20 mouse cellular contexts compared by ENCODE assay signal in genomic region chr3:121936241-121936640, GRCm38 (mm10). TPM values are rescaled to one million over a fixed set of nuclear protein-coding genes. Genes with fewer than 3 reads are reported as not detected.
DNase-seq lines count a peak whose midpoint lies in the region; ATAC-seq lines count a peak whose summit lies in the region.
"Had no signal": no experiment of that assay in that cellular context is flagged by ENCODE, and none has a peak within 500 bp of the region (broad histone marks: within the 10 kb centered on the region; RNA-seq: fewer than 3 reads in every experiment).

No protein-coding gene starts in this region.

- ATAC-seq in intestine, embryonic 14.5 days (replicated peaks; ENCODE audit: low FRiP score, low TSS enrichment, low read depth), result no peak
- no peak for ATAC-seq in intestine, embryonic 16.5 days
- ATAC-seq in liver, embryonic 11.5 days (replicated peaks; ENCODE audit: low FRiP score), result no peak
- ATAC-seq: forebrain, embryonic 16.5 days; hindbrain, embryonic 16.5 days had no signal

- no peak overlapping the region for H3K9ac ChIP-seq in intestine, embryonic 14.5 days (ENCODE audit: low read length)
- no peak overlapping the region for H3K9ac ChIP-seq in intestine, embryonic 16.5 days (ENCODE audit: low read depth, low read length)
- H3K9ac ChIP-seq in liver, embryonic 11.5 days (ENCODE audit: low read depth, low read length), result no peak overlapping the region
- H3K9ac ChIP-seq: embryonic facial prominence, embryonic 13.5 days; forebrain, embryonic 12.5 days; heart, embryonic 13.5 days; hindbrain, embryonic 12.5 days had no signal

- WGBS in intestine, embryonic 14.5 days, result 67% methylated on average over 2 of the region's 2 CpGs
- 66% methylated on average over 2 of the region's 2 CpGs for WGBS in intestine, embryonic 16.5 days
- 63% methylated on average over 2 of the region's 2 CpGs for WGBS in liver, embryonic 11.5 days

- no peaks in the 10 kb centered on the region for H3K27me3 ChIP-seq in intestine, embryonic 14.5 days (replicated peaks; ENCODE audit: control insufficient read depth, insufficient read depth, low read length)
- H3K27me3 ChIP-seq in intestine, embryonic 16.5 days (replicated peaks; ENCODE audit: control insufficient read depth, insufficient read depth, low read length), result no peaks in the 10 kb centered on the region
- no peaks in the 10 kb centered on the region for H3K27me3 ChIP-seq in liver, embryonic 11.5 days (replicated peaks; ENCODE audit: control insufficient read depth, insufficient read depth, low read length)
- H3K27me3 ChIP-seq: embryonic facial prominence, embryonic 13.5 days; forebrain, embryonic 12.5 days; heart, embryonic 13.5 days; hindbrain, embryonic 12.5 days had no signal

- no peaks in the 10 kb centered on the region for H3K36me3 ChIP-seq in intestine, embryonic 14.5 days (ENCODE audit: control insufficient read depth, insufficient read depth, low read length)
- H3K36me3 ChIP-seq in intestine, embryonic 16.5 days (ENCODE audit: control insufficient read depth, insufficient read depth, low read length), result no peaks in the 10 kb centered on the region
- no peaks in the 10 kb centered on the region for H3K36me3 ChIP-seq in liver, embryonic 11.5 days (ENCODE audit: control insufficient read depth, insufficient read depth, low read length)
- H3K36me3 ChIP-seq: embryonic facial prominence, embryonic 13.5 days; forebrain, embryonic 12.5 days; heart, embryonic 13.5 days; hindbrain, embryonic 12.5 days had no signal

- H3K4me2 ChIP-seq in intestine, embryonic 14.5 days (ENCODE audit: low read length), result no peak overlapping the region
- H3K4me2 ChIP-seq in intestine, embryonic 16.5 days (ENCODE audit: low read depth, low read length), result no peak overlapping the region
- H3K4me2 ChIP-seq in liver, embryonic 11.5 days, result no peak overlapping the region
- H3K4me2 ChIP-seq: embryonic facial prominence, embryonic 13.5 days; forebrain, embryonic 12.5 days; heart, embryonic 13.5 days; hindbrain, embryonic 12.5 days had no signal

- no peak overlapping the region for H3K27ac ChIP-seq in intestine, embryonic 14.5 days (ENCODE audit: low read depth)
- H3K27ac ChIP-seq in intestine, embryonic 16.5 days (ENCODE audit: low read length), result no peak overlapping the region
- no peak overlapping the region for H3K27ac ChIP-seq in liver, embryonic 11.5 days (ENCODE audit: low read depth, low read length)
- H3K27ac ChIP-seq: embryonic facial prominence, embryonic 13.5 days; forebrain, embryonic 12.5 days; heart, adult 2 months; heart, embryonic 13.5 days; hindbrain, embryonic 12.5 days had no signal

- H3K4me3 ChIP-seq in intestine, embryonic 14.5 days (ENCODE audit: low read depth, low read length), result no peak overlapping the region
- H3K4me3 ChIP-seq in intestine, embryonic 16.5 days (ENCODE audit: low read length), result no peak overlapping the region
- H3K4me3 ChIP-seq in liver, embryonic 11.5 days (ENCODE audit: low read depth, low read length), result no peak overlapping the region
- H3K4me3 ChIP-seq: embryonic facial prominence, embryonic 13.5 days; forebrain, embryonic 12.5 days; heart, adult 2 months; heart, embryonic 13.5 days; hindbrain, embryonic 12.5 days had no signal

- no peaks in the 10 kb centered on the region for H3K9me3 ChIP-seq in intestine, embryonic 14.5 days (ENCODE audit: control insufficient read depth, low read length)
- no peaks in the 10 kb centered on the region for H3K9me3 ChIP-seq in intestine, embryonic 16.5 days (ENCODE audit: control insufficient read depth, low read length)
- H3K9me3 ChIP-seq in liver, embryonic 11.5 days (ENCODE audit: control insufficient read depth, low read length), result no peaks in the 10 kb centered on the region
- H3K9me3 ChIP-seq: embryonic facial prominence, embryonic 13.5 days; forebrain, embryonic 12.5 days; heart, embryonic 13.5 days; hindbrain, embryonic 12.5 days had no signal

- no peaks in the 10 kb centered on the region for H3K4me1 ChIP-seq in intestine, embryonic 14.5 days (replicated peaks; ENCODE audit: control insufficient read depth, insufficient read depth, low read length)
- H3K4me1 ChIP-seq in intestine, embryonic 16.5 days (ENCODE audit: control insufficient read depth, insufficient read depth, low read length), result no peaks in the 10 kb centered on the region
- H3K4me1 ChIP-seq in liver, embryonic 11.5 days (replicated peaks; ENCODE audit: control insufficient read depth, insufficient read depth, low read length), result 0 out of 2 replicates have a peak, but pooled peaks cover 2% of the 10 kb centered on the region
- H3K4me1 ChIP-seq: embryonic facial prominence, embryonic 13.5 days; forebrain, embryonic 12.5 days; hindbrain, embryonic 12.5 days had no signal

- peak; percentile 25 for DNase-seq in intestine, embryonic 14.5 days (ENCODE audit: low spot score)
- DNase-seq in liver, embryonic 11.5 days (ENCODE audit: low spot score), result peak; percentile 3
- no peak for DNase-seq in liver
- peak; percentile 29 for DNase-seq in 3T3-L1 (ENCODE audit: low read depth, low spot score)
- DNase-seq in adipocyte (ENCODE audit: low spot score), result peak; percentile 82
- no peak for DNase-seq in embryo, embryonic 10.5 days (ENCODE audit: low spot score)
- DNase-seq: adrenal gland, postnatal 10 days; cerebellum, adult 11 months; cerebellum, adult 9-10 months; cerebellum, postnatal 25 days; gastrocnemius, postnatal 10 days; heart, adult 2 months; heart, postnatal 4 days had no signal

RNA-seq across cellular contexts. Expression of gene Arhgap29, which starts 16.1 kb away (rescaled TPM):
- 57.8 and 64.7 TPM in 2 replicates for polyA plus RNA-seq in intestine, embryonic 14.5 days (2014; fragmentation: Nextera tagmentation; extraction: Ambion mirVana)
- 22.1 and 25.7 TPM in 2 replicates for polyA plus RNA-seq in intestine, embryonic 16.5 days (2015; fragmentation: Nextera tagmentation; extraction: Ambion mirVana)
- 24.1 and 25.5 TPM in 2 replicates for polyA plus RNA-seq in liver, embryonic 11.5 days (2014; fragmentation: Nextera tagmentation; extraction: Ambion mirVana)

Comparison
In these comparisons a context has a peak if more than half of its experiments do, and no peak if none do; other contexts are left out.
1. DNase-seq: peak in intestine, embryonic 14.5 days (single experiment), liver, embryonic 11.5 days (single experiment), 3T3-L1 (single experiment) and adipocyte (single experiment); none in liver (single experiment) and embryo, embryonic 10.5 days (single experiment).